Mouse (Mus musculus) liver, embryonic 14.5 days (tissue): ENCODE results near the gene Scarb2. TPM values are rescaled to one million over a fixed set of nuclear protein-coding genes. Genes with fewer than 3 reads are reported as not detected.

Experiments used
- ATAC-seq: fragments of 200-750 bp; cut with Nextera tagmentation; 2 replicates; pipeline ENCODE4 v1.8.0; 2017; ENCODE audit warnings: moderate number of reproducible peaks, mild to moderate bottlenecking, moderate library complexity; ENCODE audit not compliant: insufficient read depth
- DNase-seq, 3 experiments: peaks; one replicate each; pipeline ENCODE4 v3.0.0-alpha.2; 2012 to 2013; ENCODE audit warnings: low read depth in 3 of 3, low spot score in 3 of 3
- H3K27ac ChIP-seq: fragments of 300-500 bp; sonication (generic); 2 replicates; pipeline ENCODE4 v1.5.1; 2014; ENCODE audit warnings: moderate library complexity, mild to moderate bottlenecking, control low read depth, inconsistent platforms
- H3K27me3 ChIP-seq: fragments of 300-500 bp; sonication (generic); 2 replicates; pipeline ENCODE4 v1.6.1; 2014; ENCODE audit warnings: mild to moderate bottlenecking, low read length, moderate library complexity; ENCODE audit not compliant: control insufficient read depth, insufficient read depth
- H3K36me3 ChIP-seq: fragments of 300-500 bp; sonication (generic); replicated peaks from 2 replicates; pipeline ENCODE4 v1.6.1; 2014; ENCODE audit warnings: low read depth; ENCODE audit not compliant: control insufficient read depth, insufficient read depth
- H3K4me1 ChIP-seq, 2 experiments: fragments of 200-500 bp in 1 of 2; fragments of 300-500 bp in 1 of 2; sonication (generic) in 1 of 2; replicated peaks; 2 replicates each; pipeline ENCODE4 v1.6.1; 2012 to 2014; ENCODE audit warnings: antibody characterized with exemption in 1 of 2, inconsistent platforms in 1 of 2, low read length in 1 of 2; ENCODE audit not compliant: control insufficient read depth in 2 of 2, insufficient read depth in 2 of 2
- H3K4me2 ChIP-seq: fragments of 300-500 bp; sonication (generic); 2 replicates; pipeline ENCODE4 v1.6.1; 2014; ENCODE audit warnings: low read depth, mild to moderate bottlenecking, control low read depth, moderate library complexity
- H3K4me3 ChIP-seq, 2 experiments: fragments of 200-500 bp in 1 of 2; fragments of 300-500 bp in 1 of 2; sonication (generic) in 1 of 2; 2 replicates each; pipeline ENCODE4 v1.5.1; 2012 to 2014; ENCODE audit warnings: low read depth in 2 of 2, low read length in 2 of 2, mild to moderate bottlenecking in 2 of 2, control low read depth in 1 of 2, inconsistent platforms in 1 of 2, moderate library complexity in 1 of 2; ENCODE audit not compliant: insufficient read depth in 1 of 2
- H3K9ac ChIP-seq: fragments of 300-500 bp; sonication (generic); replicated peaks from 2 replicates; pipeline ENCODE4 v1.6.1; 2014; ENCODE audit warnings: mild to moderate bottlenecking, control low read depth, moderate library complexity
- H3K9me3 ChIP-seq: fragments of 300-500 bp; sonication (generic); 2 replicates; pipeline ENCODE4 v1.6.1; 2016; ENCODE audit warnings: low read length, mixed read lengths; ENCODE audit not compliant: control insufficient read depth
- CTCF ChIP-seq: IDR thresholded peaks from 2 replicates; pipeline ENCODE4 v1.5.1; 2016; ENCODE audit warnings: antibody characterized with exemption, low read depth, control low read depth
- EP300 ChIP-seq: IDR thresholded peaks from 2 replicates; pipeline ENCODE4 v1.6.1; 2016; ENCODE audit warnings: antibody characterized with exemption, low read depth
- WGBS: fragments of 180-500 bp; shearing (Covaris S2); extraction: QIAGEN DNeasy Blood & Tissue Kit; methylation state at CpG from one replicate; pipeline ENCODE4 v1.1.7; 2014; ENCODE audit not compliant: insufficient replicate concordance; 5-methylcytosine and 5-hydroxymethylcytosine counted together
- polyA plus RNA-seq, 2 experiments: library from polyadenylated mRNA; depleted of rRNA in 1 of 2; stranded (reverse) in 1 of 2; unstranded in 1 of 2; fragments of >200 nt; fragmentation: Nextera tagmentation in 1 of 2; extraction: Ambion mirVana in 1 of 2; gene quantifications; 2 replicates each; pipeline versions ENCODE4 v1.2.1 to v1.2.3; 2012 to 2014

The Scarb2 gene
- polyA plus RNA-seq, 2 experiments: 5.2 to 5.7 TPM

DNA sequence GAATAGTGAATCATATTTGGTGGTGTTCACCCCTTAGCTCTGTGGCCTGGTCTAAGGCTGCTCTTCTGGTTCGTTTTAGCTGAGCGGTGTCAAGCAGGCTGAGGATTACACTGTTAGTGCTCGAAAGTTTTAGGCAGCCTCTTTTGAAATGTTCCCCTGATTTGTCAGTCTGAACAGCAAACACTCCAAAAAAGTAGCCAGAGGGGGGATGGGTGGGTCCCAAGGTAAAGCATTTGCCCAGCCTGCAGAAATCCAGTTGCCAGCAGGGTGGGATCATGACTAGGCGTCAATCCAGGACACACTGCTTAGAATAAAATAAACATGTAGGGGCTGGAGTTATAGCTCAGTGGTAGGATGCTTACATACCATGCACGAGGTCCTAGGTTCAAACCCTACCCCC lies 33.8 kb downstream of the Scarb2 start:
- Histone ChIP-seq H3K4me1 (no peaks in the 10 kb centered on the region), H3K9me3 (no peaks in the 10 kb centered on the region), H3K36me3 (no peaks in the 10 kb centered on the region), H3K27ac (no peak overlapping the region), H3K4me2 (no peak overlapping the region), H3K9ac (no peak overlapping the region), H3K27me3 (no peaks in the 10 kb centered on the region), H3K4me3 (no peak overlapping the region)
- no peak for TF ChIP-seq EP300
- TF ChIP-seq CTCF: no peak
- no peak for DNase-seq
- 61% methylated on average over 5 of the region's 5 CpGs for WGBS
- no peak for ATAC-seq

DNA sequence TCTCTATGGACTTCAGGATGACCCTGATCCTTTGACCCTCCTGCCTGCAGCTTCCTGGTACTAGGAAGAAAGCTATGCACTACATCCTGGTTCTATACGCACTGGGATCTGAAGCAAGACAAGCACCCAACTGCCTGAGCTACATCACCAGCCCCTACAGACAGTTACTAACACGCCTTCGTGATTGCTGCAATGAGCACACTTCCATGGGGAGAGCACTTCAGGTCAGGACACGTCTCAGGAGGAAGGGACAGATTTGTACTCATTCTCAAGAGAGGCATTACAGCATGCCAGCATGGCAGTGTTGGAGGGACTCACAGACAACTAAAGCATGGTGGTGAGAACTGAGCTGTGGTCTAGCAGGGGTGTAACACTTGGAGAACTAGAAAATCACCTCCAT lies 35.1 kb downstream of the Scarb2 start:
- Histone ChIP-seq H3K4me1 (peaks cover 0 to 5% of the 10 kb centered on the region in 2 experiments; a peak in 2 of 4 replicates), H3K27me3 (no peaks in the 10 kb centered on the region), H3K9me3 (no peaks in the 10 kb centered on the region), H3K36me3 (no peaks in the 10 kb centered on the region), H3K4me2 (no peak overlapping the region), H3K27ac (no peak overlapping the region), H3K9ac (no peak overlapping the region), H3K4me3 (no peak overlapping the region)
- ATAC-seq (no peak), DNase-seq (no peak)
- 78% methylated on average over 4 of the region's 4 CpGs for WGBS
- TF ChIP-seq EP300 (no peak), CTCF (no peak)

DNA sequence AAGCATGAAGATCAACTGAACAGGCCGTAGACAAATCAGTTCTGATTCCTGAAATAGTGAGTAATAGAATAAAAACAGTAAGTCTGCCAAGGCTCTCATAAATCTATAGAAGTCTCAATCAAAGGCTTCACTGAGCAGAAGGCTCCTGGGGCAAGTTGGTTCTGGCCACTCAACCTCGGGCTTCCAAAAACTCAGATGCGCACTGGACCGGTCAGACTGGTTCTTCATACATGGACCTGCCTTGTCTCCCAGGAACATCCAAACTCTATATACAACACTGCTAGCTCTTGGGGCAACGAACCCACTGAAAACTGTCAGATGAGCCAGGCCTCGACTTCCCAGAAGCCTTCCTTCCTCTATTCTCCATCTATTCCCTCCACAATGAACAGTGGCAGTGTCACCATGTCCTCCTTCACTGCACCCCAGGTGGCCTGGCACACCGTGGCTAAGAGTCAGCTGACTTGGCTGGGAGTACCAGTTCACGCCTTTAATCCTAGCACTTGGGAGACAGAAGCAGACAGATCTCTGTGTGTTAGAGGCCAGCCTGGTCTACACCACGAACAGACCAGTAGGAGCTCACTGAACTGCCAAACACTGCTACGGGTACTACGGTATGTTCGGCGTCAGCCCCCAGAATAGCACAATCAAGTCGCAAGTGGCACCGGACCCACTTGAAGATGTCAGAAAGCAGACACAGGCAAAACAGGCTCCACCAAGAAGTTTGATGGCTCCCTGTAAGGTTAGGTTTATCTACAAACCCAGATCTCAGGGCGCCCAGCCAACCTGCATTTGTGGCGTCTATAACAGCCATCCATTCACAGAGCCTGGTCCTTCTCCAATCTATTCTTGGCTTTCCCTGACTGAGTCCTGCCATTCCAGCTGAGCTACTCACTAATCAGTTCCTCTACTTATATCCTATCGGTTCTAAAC lies 37.2 kb downstream of the Scarb2 start:
- TF ChIP-seq EP300 (no peak), CTCF (no peak)
- Histone ChIP-seq H3K4me3 (no peak overlapping the region), H3K36me3 (no peaks in the 10 kb centered on the region), H3K9me3 (no peaks in the 10 kb centered on the region), H3K27ac (no peak overlapping the region), H3K4me2 (no peak overlapping the region), H3K27me3 (no peaks in the 10 kb centered on the region), H3K9ac (no peak overlapping the region), H3K4me1 (peaks cover 0 to 5% of the 10 kb centered on the region in 2 experiments; a peak in 2 of 4 replicates)
- DNase-seq (no peak), ATAC-seq (no peak)
- WGBS: 79% methylated on average over 18 of the region's 18 CpGs

DNA sequence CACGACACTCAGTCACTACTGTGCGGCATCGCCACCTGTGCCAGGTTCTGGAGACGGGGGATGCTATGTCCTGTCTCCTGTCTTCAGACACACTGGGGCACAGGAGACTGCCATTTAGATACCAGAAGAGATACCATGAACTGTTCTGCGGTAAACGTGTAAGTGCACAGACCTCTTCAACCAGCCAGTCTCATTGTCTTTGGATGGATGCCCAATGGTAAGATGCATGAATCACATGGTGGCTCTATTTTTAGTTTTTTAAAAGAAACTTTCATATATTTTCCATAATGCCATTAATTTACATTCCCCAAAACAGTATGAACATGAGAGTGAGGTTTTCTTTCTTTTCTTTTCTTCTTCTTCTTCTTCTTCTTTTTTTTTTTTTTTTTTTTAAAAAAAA lies 38.4 kb downstream of the Scarb2 start:
- Histone ChIP-seq H3K4me1 (peaks cover 0 to 5% of the 10 kb centered on the region in 2 experiments; a peak in 2 of 4 replicates), H3K27ac (no peak overlapping the region), H3K9ac (no peak overlapping the region), H3K9me3 (no peaks in the 10 kb centered on the region), H3K4me3 (no peak overlapping the region), H3K36me3 (no peaks in the 10 kb centered on the region), H3K4me2 (no peak overlapping the region), H3K27me3 (no peaks in the 10 kb centered on the region)
- ATAC-seq (no peak), DNase-seq (no peak)
- 86% methylated on average over 6 of the region's 6 CpGs for WGBS
- TF ChIP-seq EP300: no peak

DNA sequence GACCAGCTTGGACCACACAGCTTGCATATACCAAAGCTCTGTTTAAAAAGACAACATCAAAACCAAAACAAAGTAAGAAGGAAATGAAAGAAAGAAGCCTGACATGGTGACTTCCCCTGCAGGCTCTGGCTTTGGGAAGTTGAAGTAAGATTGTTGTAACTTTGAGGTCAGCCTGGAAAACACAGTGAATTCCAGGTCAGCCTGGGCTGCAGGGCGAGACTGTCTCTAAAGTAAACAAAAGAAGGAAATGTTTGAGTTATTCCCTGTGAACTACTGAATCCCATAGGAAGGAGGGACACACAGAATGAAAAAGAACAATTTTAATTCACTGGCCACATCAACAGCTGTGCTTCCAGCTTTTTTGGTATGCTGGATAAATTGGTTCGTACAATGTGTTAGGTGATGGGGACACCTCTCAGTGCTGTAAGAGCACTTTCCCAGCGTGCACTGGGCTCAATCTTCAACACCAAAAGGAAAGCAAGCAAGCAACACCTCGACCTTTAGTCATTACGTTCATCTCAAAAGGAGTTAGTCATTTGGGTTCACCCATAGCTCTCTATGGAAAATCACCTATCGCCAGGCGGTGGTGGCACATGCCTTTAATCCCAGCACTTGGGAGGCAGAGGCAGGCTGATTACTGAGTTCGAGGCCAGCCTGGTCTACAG lies 39.4 kb downstream of the Scarb2 start:
- DNase-seq: no peak
- H3K27me3 ChIP-seq: no peaks in the 10 kb centered on the region
- no peak overlapping the region for H3K27ac ChIP-seq
- no peak for ATAC-seq
- H3K4me2 ChIP-seq: no peak overlapping the region
- TF ChIP-seq CTCF (no peak), EP300 (no peak)
- no peaks in the 10 kb centered on the region for H3K9me3 ChIP-seq
- no peaks in the 10 kb centered on the region for H3K36me3 ChIP-seq
- H3K9ac ChIP-seq: no peak overlapping the region
- no peak overlapping the region for H3K4me3 ChIP-seq
- H3K4me1 ChIP-seq: peaks cover 0 to 5% of the 10 kb centered on the region in 2 experiments; a peak in 2 of 4 replicates
- WGBS: 69% methylated on average over 8 of the region's 8 CpGs
